Mouse (Mus musculus) thymus, adult 2 months (tissue): ENCODE results near the gene Vwa5a.

ENCODE experiments used
- CTCF ChIP-seq: fragments of 200-500 bp; IDR thresholded peaks from 2 replicates; pipeline ENCODE4 v1.5.1; 2012; ENCODE audit warnings: mild to moderate bottlenecking, control low read depth, low read length, moderate library complexity, borderline replicate concordance; ENCODE audit not compliant: control insufficient read depth, poor library complexity, insufficient read depth; ENCODE audit errors: extremely low read depth
- POLR2A ChIP-seq: fragments of 200-500 bp; IDR thresholded peaks from 2 replicates; pipeline ENCODE4 v1.6.1; 2012; ENCODE audit warnings: mild to moderate bottlenecking, low read length, control low read depth, moderate library complexity; ENCODE audit not compliant: control insufficient read depth, poor library complexity, insufficient read depth; ENCODE audit errors: extremely low read depth

DNA sequence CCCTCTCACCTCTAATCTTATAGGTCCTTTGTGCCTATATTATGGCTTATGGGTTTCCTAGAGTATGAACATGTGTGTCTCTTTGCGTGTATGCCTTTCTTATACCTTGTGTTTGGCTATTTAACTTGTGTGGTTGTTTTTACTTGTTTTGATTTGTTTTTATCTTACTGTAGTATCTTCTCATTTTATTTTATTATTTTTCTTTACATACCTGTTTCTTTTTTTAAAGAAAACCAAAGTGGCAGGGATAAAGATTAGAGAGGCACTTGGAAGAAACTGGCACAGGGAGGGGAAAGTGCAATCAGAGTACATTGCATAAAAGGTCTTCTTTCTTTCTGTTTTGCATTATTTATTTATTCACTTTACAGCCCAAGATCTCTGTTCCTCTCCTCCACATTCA is 33.9 kb downstream of the Vwa5a start, which contains the start of gene Olfr920:
- TF ChIP-seq POLR2A (no peak), CTCF (no peak)
